Mouse (Mus musculus) CH12.LX (cell line): Measurements from ENCODE around the gene Zbtb46. TPM values are rescaled to one million over a fixed set of nuclear protein-coding genes. Genes with fewer than 3 reads are reported as not detected.

Experiments used
- DNase-seq: peaks from one replicate; pipeline ENCODE4 v3.0.0-alpha.2; 2013; ENCODE audit errors: extremely low read depth
- H3K27ac ChIP-seq: 2 replicates; pipeline ENCODE4 v1.5.1; 2012; ENCODE audit warnings: low read depth, mild to moderate bottlenecking, control low read depth, moderate library complexity; ENCODE audit not compliant: insufficient read depth
- H3K27me3 ChIP-seq: replicated peaks from 2 replicates; pipeline ENCODE3; 2012; ENCODE audit warnings: inconsistent platforms
- H3K36me3 ChIP-seq, 2 experiments: replicated peaks in 1 of 2; 2 replicates each; pipeline versions ENCODE3 to v1.6.1; 2012; ENCODE audit warnings: inconsistent platforms in 1 of 2, low read length in 1 of 2, mild to moderate bottlenecking in 1 of 2, mixed read lengths in 1 of 2, moderate library complexity in 1 of 2; ENCODE audit not compliant: control insufficient read depth in 1 of 2, insufficient read depth in 1 of 2
- H3K4me1 ChIP-seq, 2 experiments: 2 replicates each; pipeline ENCODE4 v1.6.1; 2012; ENCODE audit warnings: inconsistent platforms in 1 of 2, moderate library complexity in 1 of 2; ENCODE audit not compliant: insufficient read depth in 2 of 2, control insufficient read depth in 1 of 2
- H3K4me2 ChIP-seq: 2 replicates; pipeline ENCODE4 v1.6.1; 2012; ENCODE audit warnings: low read depth, mild to moderate bottlenecking, control low read depth; ENCODE audit not compliant: poor library complexity, insufficient read depth, severe bottlenecking
- H3K4me3 ChIP-seq, 3 experiments: fragments of 150-350 bp in 1 of 3; sonication (generic) in 1 of 3; replicated peaks in 1 of 3; 2 replicates each; pipeline versions ENCODE3 to v1.5.1; 2011 to 2012; ENCODE audit warnings: low read depth in 2 of 3, low read length in 2 of 3, mild to moderate bottlenecking in 2 of 3, moderate library complexity in 2 of 3, control low read depth in 1 of 3, improper control_type of control experiment in 1 of 3, inconsistent platforms in 1 of 3, mixed read lengths in 1 of 3; ENCODE audit not compliant: poor library complexity in 1 of 3
- H3K79me2 ChIP-seq: replicated peaks from 2 replicates; pipeline ENCODE4 v1.6.1; 2012; ENCODE audit warnings: mild to moderate bottlenecking, moderate library complexity; ENCODE audit not compliant: control insufficient read depth, poor library complexity, insufficient read depth, severe bottlenecking; ENCODE audit errors: extremely low read depth
- H3K9ac ChIP-seq: 2 replicates; pipeline ENCODE4 v1.6.1; 2012; ENCODE audit warnings: low read depth, mild to moderate bottlenecking, control low read depth, moderate library complexity; ENCODE audit not compliant: insufficient read depth
- H3K9me3 ChIP-seq: replicated peaks from 2 replicates; pipeline ENCODE3; 2012; ENCODE audit warnings: low read length, inconsistent platforms, mixed read lengths
- CHD1 ChIP-seq: IDR thresholded peaks from 2 replicates; pipeline ENCODE4 v1.6.1; 2012; ENCODE audit warnings: low read depth, low read length, improper control_type of control experiment, inconsistent platforms
- CHD2 ChIP-seq: IDR thresholded peaks from 2 replicates; pipeline ENCODE4 v1.6.1; 2011; ENCODE audit warnings: low read length, improper control_type of control experiment
- CTCF ChIP-seq, 2 experiments: IDR thresholded peaks in 1 of 2; conservative IDR thresholded peaks in 1 of 2; 2 replicates each; pipeline ENCODE4 v1.5.1; 2011 to 2012; ENCODE audit warnings: low read depth in 2 of 2, low read length in 2 of 2, improper control_type of control experiment in 1 of 2, inconsistent platforms in 1 of 2, mild to moderate bottlenecking in 1 of 2, moderate library complexity in 1 of 2
- ELF1 ChIP-seq: IDR thresholded peaks from 2 replicates; pipeline ENCODE4 v1.6.1; 2014; ENCODE audit warnings: low read depth, mild to moderate bottlenecking, inconsistent platforms, low read length, improper control_type of control experiment
- EP300 ChIP-seq: IDR thresholded peaks from 2 replicates; pipeline ENCODE4 v1.6.1; 2011; ENCODE audit warnings: low read length, improper control_type of control experiment
- ETS1 ChIP-seq: conservative IDR thresholded peaks from 2 replicates; pipeline ENCODE4 v1.6.1; 2012; ENCODE audit warnings: low read depth, mild to moderate bottlenecking, inconsistent platforms, low read length, improper control_type of control experiment, moderate library complexity
- GABPA ChIP-seq: IDR thresholded peaks from 2 replicates; pipeline ENCODE4 v1.6.1; 2012; ENCODE audit warnings: low read depth, low read length, improper control_type of control experiment, inconsistent platforms; ENCODE audit not compliant: insufficient replicate concordance
- HCFC1 ChIP-seq: IDR thresholded peaks from 2 replicates; pipeline ENCODE4 v1.6.1; 2012; ENCODE audit warnings: low read depth, mild to moderate bottlenecking, inconsistent platforms, low read length, improper control_type of control experiment
- JUN ChIP-seq: IDR thresholded peaks from 2 replicates; pipeline ENCODE4 v1.6.1; 2011; ENCODE audit warnings: low read depth, mild to moderate bottlenecking, low read length, improper control_type of control experiment, moderate library complexity; ENCODE audit not compliant: insufficient read depth
- MAFK ChIP-seq: IDR thresholded peaks from 2 replicates; pipeline ENCODE4 v1.6.1; 2011; ENCODE audit warnings: low read length, improper control_type of control experiment; ENCODE audit not compliant: insufficient replicate concordance
- MXI1 ChIP-seq: IDR thresholded peaks from 2 replicates; pipeline ENCODE4 v1.6.1; 2011; ENCODE audit warnings: mild to moderate bottlenecking, low read depth, low read length, improper control_type of control experiment
- MYC ChIP-seq: IDR thresholded peaks from 2 replicates; pipeline ENCODE4 v1.6.1; 2011; ENCODE audit warnings: low read depth, mild to moderate bottlenecking, improper control_type of control experiment, low read length
- PAX5 ChIP-seq: IDR thresholded peaks from 2 replicates; pipeline ENCODE4 v1.6.1; 2012; ENCODE audit warnings: low read length, inconsistent platforms, mixed read lengths
- RAD21 ChIP-seq: IDR thresholded peaks from 2 replicates; pipeline ENCODE4 v1.6.1; 2011; ENCODE audit warnings: low read depth, mild to moderate bottlenecking, low read length, improper control_type of control experiment, moderate library complexity
- TBP ChIP-seq: conservative IDR thresholded peaks from 2 replicates; pipeline ENCODE4 v1.6.1; 2011; ENCODE audit warnings: low read depth, low read length, improper control_type of control experiment
- UBTF ChIP-seq: IDR thresholded peaks from 2 replicates; pipeline ENCODE4 v1.6.1; 2012; ENCODE audit warnings: low read depth, mild to moderate bottlenecking, inconsistent platforms, low read length, improper control_type of control experiment, moderate library complexity
- USF1 ChIP-seq: IDR thresholded peaks from 2 replicates; pipeline ENCODE4 v1.6.1; 2014; ENCODE audit warnings: low read depth, mild to moderate bottlenecking, inconsistent platforms, low read length, improper control_type of control experiment
- ZC3H11A ChIP-seq: IDR thresholded peaks from 2 replicates; pipeline ENCODE4 v1.6.1; 2012; ENCODE audit warnings: low read depth, mild to moderate bottlenecking, inconsistent platforms, low read length, improper control_type of control experiment
- ZMIZ1 ChIP-seq: IDR thresholded peaks from 2 replicates; pipeline ENCODE4 v1.6.1; 2012; ENCODE audit warnings: low read depth, mild to moderate bottlenecking, inconsistent platforms, low read length, improper control_type of control experiment
- dilution Hi-C: fragments of 300-500 bp; cut with MboI; formaldehyde crosslinking; loops from 2 replicates; pipeline ENCODE4 v1.14.3; 2020; ENCODE audit warnings: low sequenced_read_pairs; ENCODE audit not compliant: extremely low pct_unique_long_range_greater_than_20kb, extremely low pct_ligation_motif_present
- in situ Hi-C: fragments of 300-500 bp; cut with MboI; formaldehyde crosslinking; loops from 3 replicates; pipeline ENCODE4 v1.14.3; 2019; ENCODE audit warnings: low sequenced_read_pairs, low pct_ligation_motif_present, low pct_unique_long_range_greater_than_20kb, mixed read lengths
- polyA plus RNA-seq: library from polyadenylated mRNA; unstranded; fragments of >175 nt; gene quantifications from 2 replicates; pipeline ENCODE4 v1.2.1, GENCODE M21; 2012; ENCODE audit warnings: low read depth; ENCODE audit not compliant: insufficient read length
- total RNA-seq, 2 experiments: library from RNA; depleted of rRNA; stranded (reverse); fragments of 300-350 nt in 1 of 2; fragments of >200 nt in 1 of 2; gene quantifications; 2 replicates each; pipeline ENCODE4 v1.2.3; 2012 to 2014

Gene Zbtb46
- total and polyA plus RNA-seq, 3 experiments = 5.3 to 9.3 (median 6.7) TPM

DNA sequence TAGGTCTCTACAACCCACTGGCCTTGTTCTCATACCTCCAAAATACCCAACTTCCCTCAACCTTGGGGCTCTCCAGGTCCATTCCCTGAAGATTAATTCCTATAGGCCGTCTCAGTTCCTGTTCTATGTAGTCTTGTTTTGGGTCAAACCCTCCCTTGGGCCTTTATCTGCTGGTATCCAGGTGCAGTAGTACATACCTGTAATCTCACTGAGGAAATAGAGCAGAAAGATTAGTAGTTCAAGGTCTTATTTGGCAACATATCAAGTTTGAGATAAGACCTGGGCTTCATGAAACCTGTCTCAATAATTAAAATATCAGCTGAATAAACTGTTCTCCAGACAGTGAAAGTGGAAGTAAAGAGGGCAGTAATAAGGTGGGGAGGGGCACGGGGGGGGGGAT lies 23.9 kb upstream of the Zbtb46 start:
- Histone ChIP-seq H3K9me3 (no peaks in the 10 kb centered on the region), H3K4me3 (peak overlapping the region; percentile 39 to 53 (median 50)), H3K4me2 (peak overlapping the region; percentile 97), H3K9ac (peak overlapping the region; percentile 67), H3K36me3 (peaks cover 0 to 6% of the 10 kb centered on the region in 2 experiments), H3K27ac (peak overlapping the region; percentile 70; the same call in 1 of the 2 replicates), H3K79me2 (no peaks in the 10 kb centered on the region), H3K4me1 (peaks cover 23 to 46% of the 10 kb centered on the region in 2 experiments), H3K27me3 (no peaks in the 10 kb centered on the region)
- TF ChIP-seq USF1 (no peak), EP300 (0 out of 2 replicates have a peak, but pooled peaks have one; percentile 7)
- no peak for DNase-seq
- in situ Hi-C loops = loop anchor here (25.0 kb wide), 1 partner anchor 296 kb away; the partner anchor contains the start of gene Ppdpf
- dilution Hi-C loops = no loop called here

DNA sequence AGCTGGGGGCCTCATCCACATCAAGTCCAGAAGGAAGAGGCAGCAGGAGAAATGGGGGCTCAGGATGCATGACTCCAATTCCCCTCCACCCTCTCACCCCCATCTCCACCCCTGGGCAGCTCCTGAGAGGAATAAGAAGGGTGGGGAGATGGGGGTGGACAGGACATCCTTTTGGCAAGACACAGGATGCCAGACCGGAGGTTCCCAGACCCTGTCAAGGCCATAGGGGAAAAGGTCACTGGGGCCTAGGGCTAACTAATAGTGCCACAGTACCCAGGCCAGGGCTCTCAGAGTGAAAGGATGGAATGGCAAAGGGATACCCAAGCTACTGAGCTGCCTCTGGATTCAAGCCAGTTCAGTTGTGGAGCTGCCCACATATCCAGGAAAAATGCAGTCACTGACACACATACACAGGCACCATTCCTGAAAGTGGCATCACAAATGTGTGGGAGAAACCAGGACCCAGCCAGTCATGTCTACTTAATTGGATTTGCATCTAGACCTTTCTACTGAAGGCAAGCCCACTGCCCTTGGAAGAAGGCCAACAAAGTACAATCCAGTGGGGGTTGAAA lies 13.1 kb upstream of the Zbtb46 start:
- H3K4me1 ChIP-seq = peaks cover 7 to 18% of the 10 kb centered on the region in 2 experiments
- H3K4me2 ChIP-seq = no peak overlapping the region
- H3K36me3 ChIP-seq = no peaks in the 10 kb centered on the region
- H3K9ac ChIP-seq = no peak overlapping the region
- no peaks in the 10 kb centered on the region for H3K9me3 ChIP-seq
- no peaks in the 10 kb centered on the region for H3K27me3 ChIP-seq
- H3K27ac ChIP-seq = no peak overlapping the region
- no peaks in the 10 kb centered on the region for H3K79me2 ChIP-seq
- DNase-seq = no peak
- TF ChIP-seq TBP = no peak
- no peak for TF ChIP-seq PAX5
- no peak for TF ChIP-seq HCFC1
- no peak for TF ChIP-seq ELF1
- TF ChIP-seq ETS1 = no peak
- no peak for TF ChIP-seq MXI1
- TF ChIP-seq MYC = no peak
- TF ChIP-seq CHD1 = no peak
- TF ChIP-seq JUN = no peak
- TF ChIP-seq MAFK = no peak
- no peak for TF ChIP-seq ZC3H11A
- TF ChIP-seq GABPA = no peak
- TF ChIP-seq UBTF = no peak
- TF ChIP-seq RAD21 = no peak
- TF ChIP-seq CHD2 = no peak
- TF ChIP-seq ZMIZ1 = no peak
- no peak for TF ChIP-seq CTCF (conservative IDR thresholded peaks at IDR 0.05 in 1 of 2, IDR thresholded peaks at IDR 0.05 in 1 of 2; ENCODE audit: low read depth in 2 of 2, low read length in 2 of 2)
- no peak for TF ChIP-seq EP300
- TF ChIP-seq, all 38 proteins: peak for 0
- no peak overlapping the region for H3K4me3 ChIP-seq
- dilution Hi-C loops = no loop called here
- in situ Hi-C loops = no loop called here
